11 mouse cellular contexts compared by ENCODE assay signal in genomic region chr10:71291179-71291661, GRCm38 (mm10). TPM values are rescaled to one million over a fixed set of nuclear protein-coding genes. Genes with fewer than 3 reads are reported as not detected.
A peak's percentile ranks its signal among the peaks of the same experiment; 100 is the strongest.
DNase-seq lines count a peak whose midpoint lies in the region; ATAC-seq and TF ChIP-seq lines count a peak whose summit lies in the region.
"Had no signal": no experiment of that assay in that cellular context is flagged by ENCODE, and none has a peak within 500 bp of the region (broad histone marks: within the 10 kb centered on the region; RNA-seq: fewer than 3 reads in every experiment).

No protein-coding gene starts in this region.

- WGBS in liver, postnatal 0 days (ENCODE audit: insufficient replicate concordance), result 15% methylated on average over 3 of the region's 3 CpGs
- 23% methylated on average over 3 of the region's 3 CpGs for WGBS in hindbrain, embryonic 12.5 days

- H3K36me3 ChIP-seq in liver, postnatal 0 days (replicated peaks; ENCODE audit: insufficient read depth, low read length), result no peaks in the 10 kb centered on the region
- no peaks in the 10 kb centered on the region for H3K36me3 ChIP-seq in hindbrain, embryonic 12.5 days
- H3K36me3 ChIP-seq: lung, embryonic 15.5 days; midbrain, embryonic 15.5 days had no signal

- no peak for TF ChIP-seq EP300 in liver, postnatal 0 days (IDR thresholded peaks at IDR 0.05; ENCODE audit: low read depth)

- ATAC-seq in hematopoietic stem cell, adult 5-6 weeks (replicated peaks in 1 of 2; ENCODE audit: insufficient read depth in 1 of 2, low FRiP score in 2 of 2, low TSS enrichment in 1 of 2, low read depth in 1 of 2, poor library complexity in 2 of 2, severe bottlenecking in 2 of 2), result peak; percentile 56 to 57; a peak in 3 of 4 replicates
- peak; percentile 92 for ATAC-seq in liver, postnatal 0 days
- ATAC-seq in hindbrain, embryonic 12.5 days (ENCODE audit: low FRiP score), result no peak
- ATAC-seq: midbrain, embryonic 15.5 days had no signal

- no peak overlapping the region for H3K4me2 ChIP-seq in liver, postnatal 0 days (ENCODE audit: low read depth, low read length)
- no peak overlapping the region for H3K4me2 ChIP-seq in hindbrain, embryonic 12.5 days (replicated peaks)
- H3K4me2 ChIP-seq: midbrain, embryonic 15.5 days had no signal

- peaks cover 11% of the 10 kb centered on the region for H3K4me1 ChIP-seq in liver, postnatal 0 days (ENCODE audit: insufficient read depth)
- H3K4me1 ChIP-seq in hindbrain, embryonic 12.5 days, result peaks cover 8% of the 10 kb centered on the region
- H3K4me1 ChIP-seq: midbrain, embryonic 15.5 days had no signal

- H3K9me3 ChIP-seq in liver, postnatal 0 days (ENCODE audit: low read length), result no peaks in the 10 kb centered on the region
- H3K9me3 ChIP-seq in hindbrain, embryonic 12.5 days (replicated peaks), result no peaks in the 10 kb centered on the region
- H3K9me3 ChIP-seq: lung, embryonic 15.5 days; midbrain, embryonic 15.5 days had no signal

- no peaks in the 10 kb centered on the region for H3K27me3 ChIP-seq in liver, postnatal 0 days (ENCODE audit: insufficient read depth, low read length)
- H3K27me3 ChIP-seq in hindbrain, embryonic 12.5 days, result 0 out of 2 replicates have a peak, but pooled peaks cover under 1% of the 10 kb centered on the region
- H3K27me3 ChIP-seq: lung, embryonic 15.5 days; midbrain, embryonic 15.5 days had no signal

- no peak overlapping the region for H3K9ac ChIP-seq in liver, postnatal 0 days (replicated peaks)
- H3K9ac ChIP-seq in hindbrain, embryonic 12.5 days, result no peak overlapping the region
- H3K9ac ChIP-seq: lung, embryonic 15.5 days; midbrain, embryonic 15.5 days had no signal

- H3K4me3 ChIP-seq in liver, postnatal 0 days (ENCODE audit: low read depth, low read length), result no peak overlapping the region
- no peak overlapping the region for H3K4me3 ChIP-seq in hindbrain, embryonic 12.5 days
- H3K4me3 ChIP-seq: lung, embryonic 15.5 days; midbrain, embryonic 15.5 days had no signal

- TF ChIP-seq CTCF in liver, postnatal 0 days (IDR thresholded peaks at IDR 0.05; ENCODE audit: low read depth), result no peak

- DNase-seq in A20 (ENCODE audit: low read depth, low spot score), result peak; percentile 16
- peak; percentile 60 for DNase-seq in kidney, postnatal 10 days
- DNase-seq in liver, postnatal 0 days, result peak; percentile 54
- no peak for DNase-seq in adrenal gland, adult 18-20 months (ENCODE audit: low spot score in 2 of 2)
- no peak for DNase-seq in frontal cortex, postnatal 36 days (ENCODE audit: low spot score in 2 of 2)
- DNase-seq in adrenal gland, postnatal 36 days, result no peak
- DNase-seq: cerebellum, postnatal 25 days had no signal

- peak overlapping the region; percentile 62; the same call in 1 of the 2 replicates for H3K27ac ChIP-seq in liver, postnatal 0 days (ENCODE audit: low read depth)
- no peak overlapping the region for H3K27ac ChIP-seq in hindbrain, embryonic 12.5 days
- H3K27ac ChIP-seq: lung, embryonic 15.5 days; midbrain, embryonic 15.5 days had no signal

RNA-seq across cellular contexts. Expression of gene Ube2d1, which starts 6.2 kb away (rescaled TPM):
- 7.8 and 14.8 TPM in 2 replicates for total RNA-seq in hematopoietic stem cell, adult 5-6 weeks (2017)
- 6.9 and 8.8 TPM in 2 replicates for polyA plus RNA-seq in liver, postnatal 0 days (2015; fragmentation: Nextera tagmentation; extraction: Ambion mirVana)
- polyA plus RNA-seq in hindbrain, embryonic 12.5 days (2016; fragmentation: Nextera tagmentation; extraction: Ambion mirVana), result 146 and 171 TPM in 2 replicates
- total RNA-seq in adrenal gland, adult 18-20 months (2021), result 10 to 100 TPM; 15.2 to 18.3 TPM
- total RNA-seq in adrenal gland, postnatal 36 days (2021), result 10 to 100 TPM; 15.6 to 22.3 TPM

RNA-seq across cellular contexts. Expression of gene Tfam, which starts 53.1 kb away (rescaled TPM):
- total RNA-seq in hematopoietic stem cell, adult 5-6 weeks (2017), result 146 and 177 TPM in 2 replicates
- polyA plus RNA-seq in liver, postnatal 0 days (2015; fragmentation: Nextera tagmentation; extraction: Ambion mirVana), result 33.4 and 36.9 TPM in 2 replicates
- polyA plus RNA-seq in hindbrain, embryonic 12.5 days (2016; fragmentation: Nextera tagmentation; extraction: Ambion mirVana), result 70.6 and 84.4 TPM in 2 replicates
- 10 to 100 TPM; 42.8 to 57.0 TPM for total RNA-seq in adrenal gland, adult 18-20 months (2021)
- total RNA-seq in adrenal gland, postnatal 36 days (2021), result 10 to 100 TPM; 53.0 to 58.1 TPM

RNA-seq across cellular contexts. Expression of gene Cisd1, which starts 53.5 kb away (rescaled TPM):
- 16.9 and 21.0 TPM in 2 replicates for total RNA-seq in hematopoietic stem cell, adult 5-6 weeks (2017)
- 261 and 297 TPM in 2 replicates for polyA plus RNA-seq in liver, postnatal 0 days (2015; fragmentation: Nextera tagmentation; extraction: Ambion mirVana)
- polyA plus RNA-seq in hindbrain, embryonic 12.5 days (2016; fragmentation: Nextera tagmentation; extraction: Ambion mirVana), result 137 and 154 TPM in 2 replicates
- total RNA-seq in adrenal gland, adult 18-20 months (2021), result 100 to 1,000 TPM; 112 to 135 TPM
- total RNA-seq in adrenal gland, postnatal 36 days (2021), result 100 to 1,000 TPM in 1 of 2 experiments, 10 to 100 TPM in 1; 90.4 to 140 TPM

RNA-seq across cellular contexts. Expression of gene Ipmk, which starts 56.3 kb away (rescaled TPM):
- 18.0 and 19.2 TPM in 2 replicates for total RNA-seq in hematopoietic stem cell, adult 5-6 weeks (2017)
- 9.4 and 10.9 TPM in 2 replicates for polyA plus RNA-seq in liver, postnatal 0 days (2015; fragmentation: Nextera tagmentation; extraction: Ambion mirVana)
- polyA plus RNA-seq in hindbrain, embryonic 12.5 days (2016; fragmentation: Nextera tagmentation; extraction: Ambion mirVana), result 23.4 and 24.8 TPM in 2 replicates
- 10 to 100 TPM; 12.9 to 14.4 TPM for total RNA-seq in adrenal gland, adult 18-20 months (2021)
- 10 to 100 TPM; 15.6 to 20.5 TPM for total RNA-seq in adrenal gland, postnatal 36 days (2021)

Comparison
In these comparisons a context has a peak if more than half of its experiments do, and no peak if none do; other contexts are left out.
1. DNase-seq: peak in A20 (single experiment), kidney, postnatal 10 days (single experiment) and liver, postnatal 0 days (single experiment); none in adrenal gland, adult 18-20 months (0 of 2), frontal cortex, postnatal 36 days (0 of 2) and adrenal gland, postnatal 36 days (0 of 2).